Mouse (Mus musculus): ENCODE results near the gene Gm20388. TPM values are rescaled to one million over a fixed set of nuclear protein-coding genes. Genes with fewer than 3 reads are reported as not detected.
A peak's percentile ranks its signal among the peaks of the same experiment; 100 is the strongest.

Gm20388 gene
- polyA plus RNA-seq, 2 experiments, result 8.5 TPM; not detected in 1

- H3K4me2 ChIP-seq (ENCODE audit: low read depth), result no peak overlapping the region
- WGBS (ENCODE audit: insufficient replicate concordance), result 53% methylated on average over 7 of the region's 7 CpGs
Measured at GRCm38 (mm10) chr8:122037279-122037678, 2126.6 kb downstream of the Gm20388 start.

GRCm38 (mm10) chr8:122038076-122038475, 2127.4 kb downstream of the Gm20388 start:
- Histone ChIP-seq H3K36me3 (replicated peaks; ENCODE audit: control insufficient read depth, insufficient read depth, low read depth) (no peaks in the 10 kb centered on the region), H3K9ac (replicated peaks) (no peak overlapping the region), H3K4me3 (ENCODE audit: insufficient read depth in 1 of 2, low read depth in 2 of 2, low read length in 2 of 2) (no peak overlapping the region), H3K4me2 (ENCODE audit: low read depth) (no peak overlapping the region), H3K9me3 (ENCODE audit: control insufficient read depth, low read length) (no peaks in the 10 kb centered on the region), H3K27ac (no peak overlapping the region), H3K4me1 (replicated peaks; ENCODE audit: control insufficient read depth in 2 of 2, insufficient read depth in 2 of 2, low read length in 1 of 2) (no peaks in the 10 kb centered on the region), H3K27me3 (ENCODE audit: control insufficient read depth, insufficient read depth, low read length) (no peaks in the 10 kb centered on the region)
- ATAC-seq (ENCODE audit: insufficient read depth) (no peak), DNase-seq (ENCODE audit: low read depth in 3 of 3, low spot score in 3 of 3) (no peak)
- TF ChIP-seq EP300 (IDR thresholded peaks at IDR 0.05; ENCODE audit: low read depth), result no peak
- TF ChIP-seq CTCF (IDR thresholded peaks at IDR 0.05; ENCODE audit: low read depth), result no peak
- 71% methylated on average over 6 of the region's 6 CpGs for WGBS (ENCODE audit: insufficient replicate concordance)

More at GRCm38 (mm10) chr8:122037279-122037678, 2126.6 kb downstream of the Gm20388 start:
- H3K9me3 ChIP-seq (ENCODE audit: control insufficient read depth, low read length), result no peaks in the 10 kb centered on the region
- TF ChIP-seq EP300 (IDR thresholded peaks at IDR 0.05; ENCODE audit: low read depth) (no peak), CTCF (IDR thresholded peaks at IDR 0.05; ENCODE audit: low read depth) (no peak)
- no peaks in the 10 kb centered on the region for H3K27me3 ChIP-seq (ENCODE audit: control insufficient read depth, insufficient read depth, low read length)
- no peak for DNase-seq (ENCODE audit: low read depth in 3 of 3, low spot score in 3 of 3)
- no peak for ATAC-seq (ENCODE audit: insufficient read depth)
- H3K4me1 ChIP-seq (replicated peaks; ENCODE audit: control insufficient read depth in 2 of 2, insufficient read depth in 2 of 2, low read length in 1 of 2), result no peaks in the 10 kb centered on the region
- H3K9ac ChIP-seq (replicated peaks), result no peak overlapping the region
- no peak overlapping the region for H3K27ac ChIP-seq
- no peaks in the 10 kb centered on the region for H3K36me3 ChIP-seq (replicated peaks; ENCODE audit: control insufficient read depth, insufficient read depth, low read depth)
- no peak overlapping the region for H3K4me3 ChIP-seq (ENCODE audit: insufficient read depth in 1 of 2, low read depth in 2 of 2, low read length in 2 of 2)

- no peak overlapping the region for H3K4me2 ChIP-seq (ENCODE audit: low read depth)
- no peaks in the 10 kb centered on the region for H3K36me3 ChIP-seq (replicated peaks; ENCODE audit: control insufficient read depth, insufficient read depth, low read depth)
- ATAC-seq (ENCODE audit: insufficient read depth) (no peak), DNase-seq (ENCODE audit: low read depth in 3 of 3, low spot score in 3 of 3) (no peak)
- TF ChIP-seq EP300 (IDR thresholded peaks at IDR 0.05; ENCODE audit: low read depth) (no peak), CTCF (IDR thresholded peaks at IDR 0.05; ENCODE audit: low read depth) (no peak)
- H3K9me3 ChIP-seq (ENCODE audit: control insufficient read depth, low read length), result no peaks in the 10 kb centered on the region
- no peak overlapping the region for H3K9ac ChIP-seq (replicated peaks)
- H3K4me3 ChIP-seq (ENCODE audit: insufficient read depth in 1 of 2, low read depth in 2 of 2, low read length in 2 of 2), result no peak overlapping the region
- no peak overlapping the region for H3K27ac ChIP-seq
- H3K4me1 ChIP-seq (replicated peaks; ENCODE audit: control insufficient read depth in 2 of 2, insufficient read depth in 2 of 2, low read length in 1 of 2), result no peaks in the 10 kb centered on the region
- 51% methylated on average over 4 of the region's 4 CpGs for WGBS (ENCODE audit: insufficient replicate concordance)
- H3K27me3 ChIP-seq (ENCODE audit: control insufficient read depth, insufficient read depth, low read length), result no peaks in the 10 kb centered on the region
Measured at GRCm38 (mm10) chr8:122039452-122039851, 2128.8 kb downstream of the Gm20388 start.

- Histone ChIP-seq H3K9me3 (ENCODE audit: control insufficient read depth, low read length) (no peaks in the 10 kb centered on the region), H3K27ac (no peak overlapping the region), H3K36me3 (replicated peaks; ENCODE audit: control insufficient read depth, insufficient read depth, low read depth) (no peaks in the 10 kb centered on the region), H3K27me3 (ENCODE audit: control insufficient read depth, insufficient read depth, low read length) (no peaks in the 10 kb centered on the region; the same call in 1 of the 2 replicates), H3K9ac (replicated peaks) (no peak overlapping the region), H3K4me1 (replicated peaks; ENCODE audit: control insufficient read depth in 2 of 2, insufficient read depth in 2 of 2, low read length in 1 of 2) (no peaks in the 10 kb centered on the region), H3K4me3 (ENCODE audit: insufficient read depth in 1 of 2, low read depth in 2 of 2, low read length in 2 of 2) (no peak overlapping the region), H3K4me2 (ENCODE audit: low read depth) (no peak overlapping the region)
- DNase-seq (ENCODE audit: low read depth in 3 of 3, low spot score in 3 of 3) (no peak), ATAC-seq (ENCODE audit: insufficient read depth) (no peak)
- TF ChIP-seq CTCF (IDR thresholded peaks at IDR 0.05; ENCODE audit: low read depth), result peak; percentile 42; the same call in 1 of the 2 replicates
- TF ChIP-seq EP300 (IDR thresholded peaks at IDR 0.05; ENCODE audit: low read depth), result no peak
- 49% methylated on average over 15 of the region's 15 CpGs for WGBS (ENCODE audit: insufficient replicate concordance)
Measured at GRCm38 (mm10) chr8:122047206-122047870, 2136.7 kb downstream of the Gm20388 start.

GRCm38 (mm10) chr8:122049266-122049665, 2138.6 kb downstream of the Gm20388 start:
- H3K36me3 ChIP-seq (replicated peaks; ENCODE audit: control insufficient read depth, insufficient read depth, low read depth), result no peaks in the 10 kb centered on the region
- TF ChIP-seq EP300 (IDR thresholded peaks at IDR 0.05; ENCODE audit: low read depth) (no peak), CTCF (IDR thresholded peaks at IDR 0.05; ENCODE audit: low read depth) (no peak)
- no peak overlapping the region for H3K9ac ChIP-seq (replicated peaks)
- no peak overlapping the region for H3K4me2 ChIP-seq (ENCODE audit: low read depth)
- H3K27me3 ChIP-seq (ENCODE audit: control insufficient read depth, insufficient read depth, low read length), result no peaks in the 10 kb centered on the region; the same call in 1 of the 2 replicates
- H3K9me3 ChIP-seq (ENCODE audit: control insufficient read depth, low read length), result no peaks in the 10 kb centered on the region
- H3K4me1 ChIP-seq (replicated peaks; ENCODE audit: control insufficient read depth in 2 of 2, insufficient read depth in 2 of 2, low read length in 1 of 2), result no peaks in the 10 kb centered on the region
- no peak for ATAC-seq (ENCODE audit: insufficient read depth)
- WGBS (ENCODE audit: insufficient replicate concordance), result 72% methylated on average over 4 of the region's 4 CpGs
- DNase-seq (ENCODE audit: low read depth in 3 of 3, low spot score in 3 of 3), result no peak
- no peak overlapping the region for H3K27ac ChIP-seq
- no peak overlapping the region for H3K4me3 ChIP-seq (ENCODE audit: insufficient read depth in 1 of 2, low read depth in 2 of 2, low read length in 2 of 2)

All from liver, embryonic 14.5 days (tissue).